Mouse (Mus musculus) ES-E14 (cell line): Measurements from ENCODE around the gene Hes3.

Experiments
- HCFC1 ChIP-seq: IDR thresholded peaks from 2 replicates; pipeline ENCODE4 v1.6.1; 2012; ENCODE audit warnings: low read length, inconsistent platforms, borderline replicate concordance; ENCODE audit not compliant: insufficient read depth
- ZC3H11A ChIP-seq: IDR thresholded peaks from 2 replicates; pipeline ENCODE4 v1.6.1; 2012; ENCODE audit warnings: low read depth, mild to moderate bottlenecking, inconsistent platforms, low read length, borderline replicate concordance
- ZNF384 ChIP-seq: IDR thresholded peaks from 2 replicates; pipeline ENCODE4 v1.6.1; 2012; ENCODE audit warnings: low read depth, low read length, inconsistent platforms

DNA sequence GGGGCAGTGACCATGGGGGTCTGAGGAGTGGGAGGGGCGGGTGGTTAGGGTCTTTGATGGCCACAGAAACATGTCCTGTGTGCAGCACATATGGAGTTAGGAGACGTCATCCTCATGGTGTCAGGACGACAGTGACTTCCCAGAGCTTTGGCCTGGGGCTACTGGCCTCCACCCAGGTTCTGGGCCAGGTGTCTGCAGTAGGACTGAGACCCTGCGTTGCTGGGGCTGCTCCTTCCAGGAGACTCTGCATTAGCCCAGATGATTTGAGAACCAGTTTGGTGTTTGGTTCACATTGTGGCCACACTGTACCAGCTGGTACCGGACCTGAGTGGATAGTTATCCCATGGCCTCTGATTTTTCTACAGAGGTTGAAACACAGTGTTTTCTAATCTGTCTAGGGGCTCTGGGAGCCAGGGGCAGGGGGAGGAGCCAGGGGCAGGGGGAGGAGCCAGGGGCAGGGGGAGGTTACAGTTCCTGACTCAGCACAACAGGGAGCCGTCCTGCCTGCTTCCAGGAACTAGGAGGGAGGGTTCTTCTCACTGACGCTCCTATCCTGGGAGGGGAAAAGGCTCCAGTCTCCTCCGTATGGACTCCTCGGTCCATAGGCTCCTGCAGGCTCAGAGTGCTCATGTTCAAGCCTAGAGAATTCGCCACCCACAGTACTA is 27.8 kb downstream of the Hes3 start:
- no peak for TF ChIP-seq ZC3H11A
- TF ChIP-seq HCFC1, result no peak
- no peak for TF ChIP-seq ZNF384
